Mouse (Mus musculus) hindbrain, embryonic 13.5 days (tissue): Measurements from ENCODE around the gene Usp27x. TPM values are rescaled to one million over a fixed set of nuclear protein-coding genes. Genes with fewer than 3 reads are reported as not detected.

Experiments
- ATAC-seq: fragments of 200-750 bp; cut with Nextera tagmentation; 2 replicates; pipeline ENCODE4 v1.8.0; 2017; ENCODE audit warnings: moderate TSS enrichment; ENCODE audit not compliant: low FRiP score
- H3K27ac ChIP-seq: fragments of 300-500 bp; sonication (generic); 2 replicates; pipeline ENCODE4 v1.5.1; 2015; ENCODE audit warnings: inconsistent platforms, mild to moderate bottlenecking, moderate library complexity
- H3K27me3 ChIP-seq: fragments of 300-500 bp; sonication (generic); 2 replicates; pipeline ENCODE4 v1.6.1; 2015; ENCODE audit warnings: mild to moderate bottlenecking, inconsistent platforms
- H3K36me3 ChIP-seq: fragments of 300-500 bp; sonication (generic); 2 replicates; pipeline ENCODE4 v1.6.1; 2015; ENCODE audit warnings: mild to moderate bottlenecking, inconsistent platforms
- H3K4me1 ChIP-seq: fragments of 300-500 bp; sonication (generic); replicated peaks from 2 replicates; pipeline ENCODE4 v1.6.1; 2015; ENCODE audit warnings: inconsistent platforms
- H3K4me2 ChIP-seq: fragments of 300-500 bp; sonication (generic); 2 replicates; pipeline ENCODE4 v1.6.1; 2015; ENCODE audit warnings: inconsistent platforms, mild to moderate bottlenecking, moderate library complexity
- H3K4me3 ChIP-seq: fragments of 300-500 bp; sonication (generic); 2 replicates; pipeline ENCODE4 v1.5.1; 2015; ENCODE audit warnings: mild to moderate bottlenecking, inconsistent platforms
- H3K9ac ChIP-seq: fragments of 300-500 bp; sonication (generic); 2 replicates; pipeline ENCODE4 v1.6.1; 2015; ENCODE audit warnings: mild to moderate bottlenecking, inconsistent platforms
- H3K9me3 ChIP-seq: fragments of 300-500 bp; sonication (generic); 2 replicates; pipeline ENCODE4 v1.6.1; 2016; ENCODE audit warnings: inconsistent platforms
- WGBS: fragments of 180-500 bp; shearing (Covaris S2); methylation state at CpG from one replicate; pipeline ENCODE4 v1.1.7; 2015; 5-methylcytosine and 5-hydroxymethylcytosine counted together
- polyA plus RNA-seq: library from polyadenylated mRNA; unstranded; fragments of >200 nt; fragmentation: Nextera tagmentation; extraction: Ambion mirVana; gene quantifications from 2 replicates; pipeline ENCODE4 v1.2.1, GENCODE M21; 2015

Gene Usp27x
- polyA plus RNA-seq, result 1.6 and 1.9 TPM in 2 replicates

GRCm38 (mm10) chrX:7375716-7376480, at the start of gene Usp27x:
Gene Usp27x, minus strand, starts transcription at chrX:7375830.
- H3K9ac ChIP-seq, result peak within 1 kb of the TSS; percentile 79
- peak within 1 kb of the TSS; percentile 56 for H3K4me3 ChIP-seq
- H3K4me1 ChIP-seq, result peaks cover 30% of the 10 kb centered on the region
- no peaks in the 10 kb centered on the region for H3K9me3 ChIP-seq
- H3K27ac ChIP-seq, result peak within 1 kb of the TSS; percentile 90
- peaks cover 4% of the 10 kb centered on the region; the same call in 1 of the 2 replicates for H3K36me3 ChIP-seq
- ATAC-seq, result peak; percentile 91
- peak within 1 kb of the TSS; percentile 69 for H3K4me2 ChIP-seq
- H3K27me3 ChIP-seq, result no peaks in the 10 kb centered on the region
- WGBS, result 17% methylated on average over 40 of the region's 51 CpGs

GRCm38 (mm10) chrX:7422691-7423111, 47.1 kb upstream of the Usp27x start:
- no peaks in the 10 kb centered on the region for H3K27me3 ChIP-seq
- peak; percentile 43 for ATAC-seq
- no peak overlapping the region for H3K27ac ChIP-seq
- peak overlapping the region; percentile 67 for H3K4me2 ChIP-seq
- WGBS, result 12% methylated on average over 26 of the region's 26 CpGs
- H3K36me3 ChIP-seq, result no peaks in the 10 kb centered on the region
- H3K4me1 ChIP-seq, result no peaks in the 10 kb centered on the region
- H3K9ac ChIP-seq, result peak overlapping the region; percentile 39; the same call in 1 of the 2 replicates
- peak overlapping the region; percentile 42 for H3K4me3 ChIP-seq
- H3K9me3 ChIP-seq, result no peaks in the 10 kb centered on the region

GRCm38 (mm10) chrX:7422166-7422565, 46.5 kb upstream of the Usp27x start:
- ATAC-seq, result no peak
- Histone ChIP-seq H3K4me1 (0 out of 2 replicates have a peak, but pooled peaks cover 2% of the 10 kb centered on the region), H3K4me2 (peak overlapping the region; percentile 67), H3K36me3 (no peaks in the 10 kb centered on the region), H3K4me3 (peak overlapping the region; percentile 42), H3K9me3 (no peaks in the 10 kb centered on the region), H3K9ac (no peak overlapping the region; the same call in 1 of the 2 replicates), H3K27ac (no peak overlapping the region), H3K27me3 (no peaks in the 10 kb centered on the region)
- WGBS, result 75% methylated on average over 6 of the region's 6 CpGs

- Histone ChIP-seq H3K9me3 (no peaks in the 10 kb centered on the region), H3K9ac (no peak overlapping the region), H3K27ac (no peak overlapping the region), H3K4me3 (no peak overlapping the region), H3K36me3 (no peaks in the 10 kb centered on the region), H3K4me2 (0 out of 2 replicates have a peak overlapping the region, but pooled peaks have one; percentile 10), H3K27me3 (no peaks in the 10 kb centered on the region), H3K4me1 (0 out of 2 replicates have a peak, but pooled peaks cover 4% of the 10 kb centered on the region)
- peak; percentile 53 for ATAC-seq
- WGBS, result 25% methylated on average over 3 of the region's 3 CpGs
Measured at GRCm38 (mm10) chrX:7421016-7421415, 45.4 kb upstream of the Usp27x start.

GRCm38 (mm10) chrX:7416178-7416871, 40.7 kb upstream of the Usp27x start:
- Histone ChIP-seq H3K4me1 (0 out of 2 replicates have a peak, but pooled peaks cover 4% of the 10 kb centered on the region), H3K27ac (peak overlapping the region; percentile 74), H3K4me2 (peak overlapping the region; percentile 21; the same call in 1 of the 2 replicates), H3K36me3 (no peaks in the 10 kb centered on the region), H3K27me3 (no peaks in the 10 kb centered on the region), H3K9ac (no peak overlapping the region), H3K4me3 (no peak overlapping the region), H3K9me3 (no peaks in the 10 kb centered on the region)
- WGBS, result 25% methylated on average over 12 of the region's 12 CpGs
- peak; percentile 86 for ATAC-seq

- Histone ChIP-seq H3K4me1 (0 out of 2 replicates have a peak, but pooled peaks cover 4% of the 10 kb centered on the region), H3K9me3 (no peaks in the 10 kb centered on the region), H3K27ac (no peak overlapping the region), H3K4me2 (no peak overlapping the region), H3K36me3 (no peaks in the 10 kb centered on the region), H3K4me3 (no peak overlapping the region), H3K9ac (no peak overlapping the region), H3K27me3 (no peaks in the 10 kb centered on the region)
- WGBS, result 91% methylated on average over 6 of the region's 6 CpGs
- no peak for ATAC-seq
Measured at GRCm38 (mm10) chrX:7415308-7415707, 39.7 kb upstream of the Usp27x start.

GRCm38 (mm10) chrX:7412239-7413033, 36.8 kb upstream of the Usp27x start:
- no peak overlapping the region for H3K27ac ChIP-seq
- no peaks in the 10 kb centered on the region for H3K36me3 ChIP-seq
- H3K4me3 ChIP-seq, result no peak overlapping the region
- no peak for ATAC-seq
- H3K9me3 ChIP-seq, result no peaks in the 10 kb centered on the region
- H3K4me2 ChIP-seq, result no peak overlapping the region
- H3K27me3 ChIP-seq, result no peaks in the 10 kb centered on the region
- H3K4me1 ChIP-seq, result 0 out of 2 replicates have a peak, but pooled peaks cover 4% of the 10 kb centered on the region
- WGBS, result 81% methylated on average over 16 of the region's 16 CpGs
- no peak overlapping the region for H3K9ac ChIP-seq

- 46% methylated on average over 4 of the region's 4 CpGs for WGBS
- Histone ChIP-seq H3K4me1 (peaks cover 30% of the 10 kb centered on the region), H3K9me3 (no peaks in the 10 kb centered on the region), H3K27ac (peak overlapping the region; percentile 90), H3K27me3 (no peaks in the 10 kb centered on the region), H3K36me3 (peaks cover 4% of the 10 kb centered on the region; the same call in 1 of the 2 replicates), H3K4me2 (peak overlapping the region; percentile 69), H3K9ac (peak overlapping the region; percentile 79), H3K4me3 (peak overlapping the region; percentile 56)
- peak; percentile 27 for ATAC-seq
Measured at GRCm38 (mm10) chrX:7376586-7376985, 956 bp upstream of the Usp27x start.

GRCm38 (mm10) chrX:7375322-7375715, 311 bp downstream of the Usp27x start:
- Histone ChIP-seq H3K9me3 (no peaks in the 10 kb centered on the region), H3K27me3 (no peaks in the 10 kb centered on the region), H3K4me1 (peaks cover 30% of the 10 kb centered on the region), H3K4me3 (peak overlapping the region; percentile 56), H3K36me3 (peaks cover 4% of the 10 kb centered on the region; the same call in 1 of the 2 replicates), H3K9ac (peak overlapping the region; percentile 79), H3K27ac (peak overlapping the region; percentile 90), H3K4me2 (peak overlapping the region; percentile 69)
- peak; percentile 51 for ATAC-seq
- WGBS, result 28% methylated on average over 21 of the region's 40 CpGs

GRCm38 (mm10) chrX:7325455-7325854, 50.2 kb downstream of the Usp27x start:
- Histone ChIP-seq H3K36me3 (no peaks in the 10 kb centered on the region), H3K4me1 (no peaks in the 10 kb centered on the region), H3K9me3 (no peaks in the 10 kb centered on the region), H3K9ac (no peak overlapping the region), H3K4me2 (no peak overlapping the region), H3K4me3 (no peak overlapping the region), H3K27ac (no peak overlapping the region), H3K27me3 (no peaks in the 10 kb centered on the region)
- no peak for ATAC-seq
- WGBS, result 44% methylated on average over 2 of the region's 2 CpGs

- Histone ChIP-seq H3K4me1 (0 out of 2 replicates have a peak, but pooled peaks cover 4% of the 10 kb centered on the region), H3K4me3 (no peak overlapping the region), H3K27me3 (no peaks in the 10 kb centered on the region), H3K36me3 (no peaks in the 10 kb centered on the region), H3K4me2 (no peak overlapping the region), H3K9me3 (no peaks in the 10 kb centered on the region), H3K9ac (no peak overlapping the region), H3K27ac (no peak overlapping the region)
- no peak for ATAC-seq
- 24% methylated on average over 4 of the region's 7 CpGs for WGBS
Measured at GRCm38 (mm10) chrX:7322288-7322687, 53.3 kb downstream of the Usp27x start.
